Mouse (Mus musculus): ENCODE data around the gene Acadsb. TPM values are rescaled to one million over a fixed set of nuclear protein-coding genes. Genes with fewer than 3 reads are reported as not detected.
"Not testable (repeated sequence)": the region's sequence is repeated elsewhere in the genome, so short reads cannot be mapped to it uniquely, and the experiment has no call there.

Acadsb gene
- polyA plus RNA-seq, 1 experiment from 2014 or later: 82.8 TPM

GRCm38 (mm10) chr7:131411221-131411940, 980 bp downstream of the Acadsb start:
- H3K27ac ChIP-seq (replicated peaks): no peak overlapping the region
- no peaks in the 10 kb centered on the region for H3K27me3 ChIP-seq
- 26% methylated on average over 10 of the region's 10 CpGs for WGBS
- peak overlapping the region; percentile 97 for H3K4me3 ChIP-seq
- peaks cover 36% of the 10 kb centered on the region for H3K4me1 ChIP-seq (replicated peaks)
- H3K36me3 ChIP-seq: no peaks in the 10 kb centered on the region
- no peaks in the 10 kb centered on the region for H3K9me3 ChIP-seq
- peak overlapping the region; percentile 59 for H3K4me2 ChIP-seq
- H3K9ac ChIP-seq: peak overlapping the region; percentile 95
- no peak for ATAC-seq (ENCODE audit: low read depth)

GRCm38 (mm10) chr7:131411941-131412270, 1.5 kb downstream of the Acadsb start:
- Histone ChIP-seq H3K4me2 (peak overlapping the region; percentile 59), H3K4me1 (replicated peaks) (peaks cover 36% of the 10 kb centered on the region), H3K4me3 (peak overlapping the region; percentile 97; the same call in 1 of the 2 replicates), H3K27ac (replicated peaks) (no peak overlapping the region), H3K36me3 (no peaks in the 10 kb centered on the region), H3K9me3 (no peaks in the 10 kb centered on the region), H3K9ac (peak overlapping the region; percentile 95), H3K27me3 (no peaks in the 10 kb centered on the region)
- no peak for ATAC-seq (ENCODE audit: low read depth)
- 33% methylated on average over 2 of the region's 2 CpGs for WGBS

GRCm38 (mm10) chr7:131416742-131417141, 6.3 kb downstream of the Acadsb start:
- not testable (repeated sequence) for H3K27ac ChIP-seq (replicated peaks); ATAC-seq (ENCODE audit: low read depth); H3K36me3 ChIP-seq; H3K27me3 ChIP-seq; H3K9ac ChIP-seq; H3K4me2 ChIP-seq; H3K4me3 ChIP-seq; H3K9me3 ChIP-seq
- H3K4me1 ChIP-seq (replicated peaks): peaks cover 13% of the 10 kb centered on the region

GRCm38 (mm10) chr7:131417605-131418004, 7.2 kb downstream of the Acadsb start:
- ATAC-seq (ENCODE audit: low read depth): no peak
- Histone ChIP-seq H3K27ac (replicated peaks) (no peak overlapping the region), H3K4me3 (no peak overlapping the region), H3K9me3 (no peaks in the 10 kb centered on the region), H3K4me1 (replicated peaks) (peaks cover 4% of the 10 kb centered on the region), H3K36me3 (no peaks in the 10 kb centered on the region), H3K9ac (no peak overlapping the region), H3K27me3 (no peaks in the 10 kb centered on the region), H3K4me2 (no peak overlapping the region)

- Histone ChIP-seq H3K27me3 (no peaks in the 10 kb centered on the region), H3K27ac (replicated peaks) (no peak overlapping the region), H3K4me1 (replicated peaks) (no peaks in the 10 kb centered on the region), H3K9ac (no peak overlapping the region), H3K9me3 (no peaks in the 10 kb centered on the region), H3K4me2 (no peak overlapping the region), H3K4me3 (no peak overlapping the region), H3K36me3 (peaks cover 26% of the 10 kb centered on the region; the same call in 1 of the 2 replicates)
- no peak for ATAC-seq (ENCODE audit: low read depth)
- WGBS: 91% methylated on average over 2 of the region's 2 CpGs
Measured at GRCm38 (mm10) chr7:131424912-131425311, 14.5 kb downstream of the Acadsb start.

GRCm38 (mm10) chr7:131427331-131427730, 16.9 kb downstream of the Acadsb start:
- H3K9ac ChIP-seq: no peak overlapping the region
- H3K4me3 ChIP-seq: no peak overlapping the region
- H3K36me3 ChIP-seq: peaks cover 45% of the 10 kb centered on the region
- H3K4me2 ChIP-seq: no peak overlapping the region
- no peaks in the 10 kb centered on the region for H3K4me1 ChIP-seq (replicated peaks)
- no peaks in the 10 kb centered on the region for H3K27me3 ChIP-seq
- 90% methylated on average over 5 of the region's 5 CpGs for WGBS
- ATAC-seq (ENCODE audit: low read depth): no peak
- no peak overlapping the region for H3K27ac ChIP-seq (replicated peaks)
- H3K9me3 ChIP-seq: no peaks in the 10 kb centered on the region

- 20% methylated on average over 1 of the region's 1 CpGs for WGBS
- Histone ChIP-seq H3K9me3 (no peaks in the 10 kb centered on the region), H3K4me1 (replicated peaks) (no peaks in the 10 kb centered on the region), H3K36me3 (peaks cover 39% of the 10 kb centered on the region), H3K4me2 (no peak overlapping the region), H3K4me3 (no peak overlapping the region), H3K27me3 (no peaks in the 10 kb centered on the region), H3K9ac (no peak overlapping the region), H3K27ac (replicated peaks) (no peak overlapping the region)
- ATAC-seq (ENCODE audit: low read depth): peak; percentile 40; the same call in 1 of the 2 replicates
Measured at GRCm38 (mm10) chr7:131432244-131432643, 21.8 kb downstream of the Acadsb start.

- no peak overlapping the region for H3K4me2 ChIP-seq
- no peak overlapping the region for H3K9ac ChIP-seq
- peaks cover 24% of the 10 kb centered on the region for H3K36me3 ChIP-seq
- H3K4me1 ChIP-seq (replicated peaks): no peaks in the 10 kb centered on the region
- H3K9me3 ChIP-seq: no peaks in the 10 kb centered on the region
- no peak for ATAC-seq (ENCODE audit: low read depth)
- no peak overlapping the region for H3K4me3 ChIP-seq
- WGBS: 83% methylated on average over 1 of the region's 1 CpGs
- H3K27me3 ChIP-seq: no peaks in the 10 kb centered on the region
- H3K27ac ChIP-seq (replicated peaks): no peak overlapping the region
Measured at GRCm38 (mm10) chr7:131434276-131434675, 23.9 kb downstream of the Acadsb start.

- ATAC-seq (ENCODE audit: low read depth): no peak
- Histone ChIP-seq H3K4me1 (replicated peaks) (no peaks in the 10 kb centered on the region), H3K9me3 (no peaks in the 10 kb centered on the region), H3K27ac (replicated peaks) (no peak overlapping the region), H3K4me2 (no peak overlapping the region), H3K36me3 (peaks cover 15% of the 10 kb centered on the region), H3K4me3 (no peak overlapping the region), H3K27me3 (no peaks in the 10 kb centered on the region), H3K9ac (no peak overlapping the region)
- 60% methylated on average over 3 of the region's 3 CpGs for WGBS
Measured at GRCm38 (mm10) chr7:131437051-131437450, 26.6 kb downstream of the Acadsb start.

GRCm38 (mm10) chr7:131456714-131457113, 46.3 kb downstream of the Acadsb start:
- ATAC-seq (ENCODE audit: low read depth): no peak
- no peaks in the 10 kb centered on the region for H3K4me1 ChIP-seq (replicated peaks)

GRCm38 (mm10) chr7:131465117-131465601, 54.8 kb downstream of the Acadsb start:
- no peaks in the 10 kb centered on the region for H3K36me3 ChIP-seq
- WGBS: 17% methylated on average over 3 of the region's 3 CpGs
- no peak overlapping the region for H3K4me3 ChIP-seq
- H3K4me2 ChIP-seq: no peak overlapping the region
- no peak overlapping the region for H3K27ac ChIP-seq (replicated peaks)
- ATAC-seq (ENCODE audit: low read depth): no peak; the same call in 1 of the 2 replicates
- H3K9ac ChIP-seq: no peak overlapping the region
- H3K4me1 ChIP-seq (replicated peaks): peaks cover 26% of the 10 kb centered on the region
- peaks cover 15% of the 10 kb centered on the region for H3K27me3 ChIP-seq
- peaks cover 13% of the 10 kb centered on the region; the same call in 1 of the 2 replicates for H3K9me3 ChIP-seq

More at GRCm38 (mm10) chr7:131456714-131457113, 46.3 kb downstream of the Acadsb start:
- Histone ChIP-seq H3K36me3 (no peaks in the 10 kb centered on the region), H3K9me3 (0 out of 2 replicates have a peak, but pooled peaks cover 1% of the 10 kb centered on the region), H3K27me3 (no peaks in the 10 kb centered on the region), H3K4me3 (no peak overlapping the region), H3K27ac (replicated peaks) (no peak overlapping the region), H3K9ac (no peak overlapping the region), H3K4me2 (no peak overlapping the region)
- WGBS: 91% methylated on average over 5 of the region's 5 CpGs

GRCm38 (mm10) chr7:131465735-131466134, 55.3 kb downstream of the Acadsb start:
- H3K27me3 ChIP-seq: peaks cover 15% of the 10 kb centered on the region
- H3K9me3 ChIP-seq: peaks cover 13% of the 10 kb centered on the region; the same call in 1 of the 2 replicates
- H3K9ac ChIP-seq: no peak overlapping the region
- 33% methylated on average over 3 of the region's 3 CpGs for WGBS
- no peak for ATAC-seq (ENCODE audit: low read depth)
- no peak overlapping the region for H3K4me3 ChIP-seq
- peaks cover 26% of the 10 kb centered on the region for H3K4me1 ChIP-seq (replicated peaks)
- no peaks in the 10 kb centered on the region for H3K36me3 ChIP-seq
- H3K4me2 ChIP-seq: no peak overlapping the region
- no peak overlapping the region for H3K27ac ChIP-seq (replicated peaks)

- WGBS: 93% methylated on average over 3 of the region's 3 CpGs
- H3K27me3 ChIP-seq: peaks cover 15% of the 10 kb centered on the region
- H3K9me3 ChIP-seq: 0 out of 2 replicates have a peak, but pooled peaks cover 6% of the 10 kb centered on the region
- no peaks in the 10 kb centered on the region for H3K36me3 ChIP-seq
- H3K27ac ChIP-seq (replicated peaks): no peak overlapping the region
- no peak overlapping the region for H3K4me3 ChIP-seq
- ATAC-seq (ENCODE audit: low read depth): no peak
- peaks cover 26% of the 10 kb centered on the region for H3K4me1 ChIP-seq (replicated peaks)
- H3K4me2 ChIP-seq: no peak overlapping the region
- H3K9ac ChIP-seq: no peak overlapping the region
Measured at GRCm38 (mm10) chr7:131467312-131467711, 56.9 kb downstream of the Acadsb start.
